Mouse (Mus musculus): ENCODE data around the gene Tgfbr2. TPM values are rescaled to one million over a fixed set of nuclear protein-coding genes. Genes with fewer than 3 reads are reported as not detected.
"Not testable (repeated sequence)": the region's sequence is repeated elsewhere in the genome, so short reads cannot be mapped to it uniquely, and the experiment has no call there.

Gene Tgfbr2
- total RNA-seq, 2 experiments from 2014 or later, result 61.3 to 82.4 TPM

- DNase-seq (ENCODE audit: low spot score in 2 of 2), result no peak
Measured at GRCm38 (mm10) chr9:116083300-116083699, 91.9 kb downstream of the Tgfbr2 start.

- DNase-seq (ENCODE audit: low spot score in 2 of 2), result no peak
Measured at GRCm38 (mm10) chr9:116081781-116082180, 93.4 kb downstream of the Tgfbr2 start.

- DNase-seq (ENCODE audit: low spot score in 2 of 2), result no peak
Measured at GRCm38 (mm10) chr9:116077419-116077818, 97.7 kb downstream of the Tgfbr2 start.

GRCm38 (mm10) chr9:116076946-116077345 is 98.2 kb downstream of the Tgfbr2 start:
- no peak for DNase-seq (ENCODE audit: low spot score in 2 of 2)

- no peak for DNase-seq (ENCODE audit: low spot score in 2 of 2)
Measured at GRCm38 (mm10) chr9:116076163-116076562, 99.0 kb downstream of the Tgfbr2 start.

- not testable (repeated sequence) for DNase-seq (ENCODE audit: low spot score in 2 of 2)
Measured at GRCm38 (mm10) chr9:116071561-116071960, 103.6 kb downstream of the Tgfbr2 start.

GRCm38 (mm10) chr9:116064774-116065173 is 110.4 kb downstream of the Tgfbr2 start:
- no peak for DNase-seq (ENCODE audit: low spot score in 2 of 2)

- DNase-seq (ENCODE audit: low spot score in 2 of 2), result no peak
Measured at GRCm38 (mm10) chr9:116060691-116061090, 114.5 kb downstream of the Tgfbr2 start.

GRCm38 (mm10) chr9:116059156-116059555 is 116.0 kb downstream of the Tgfbr2 start:
- no peak for DNase-seq (ENCODE audit: low spot score in 2 of 2)

GRCm38 (mm10) chr9:116058475-116058874 is 116.7 kb downstream of the Tgfbr2 start:
- no peak for DNase-seq (ENCODE audit: low spot score in 2 of 2)

- DNase-seq (ENCODE audit: low spot score in 2 of 2), result no peak
Measured at GRCm38 (mm10) chr9:116053976-116054375, 121.2 kb downstream of the Tgfbr2 start.

GRCm38 (mm10) chr9:116049985-116050384 is 125.2 kb downstream of the Tgfbr2 start:
- DNase-seq (ENCODE audit: low spot score in 2 of 2), result no peak

GRCm38 (mm10) chr9:116041787-116042186 is 133.4 kb downstream of the Tgfbr2 start:
- DNase-seq (ENCODE audit: low spot score in 2 of 2), result peak; percentile 82 to 85

GRCm38 (mm10) chr9:116041369-116041768 is 133.8 kb downstream of the Tgfbr2 start:
- no peak for DNase-seq (ENCODE audit: low spot score in 2 of 2)

GRCm38 (mm10) chr9:116040852-116041251 is 134.3 kb downstream of the Tgfbr2 start:
- not testable (repeated sequence) for DNase-seq (ENCODE audit: low spot score in 2 of 2)

- DNase-seq (ENCODE audit: low spot score in 2 of 2), result no peak
Measured at GRCm38 (mm10) chr9:116039981-116040380, 135.2 kb downstream of the Tgfbr2 start.

GRCm38 (mm10) chr9:116038275-116038674 is 136.9 kb downstream of the Tgfbr2 start:
- no peak for DNase-seq (ENCODE audit: low spot score in 2 of 2)
